Mouse (Mus musculus) adrenal gland, postnatal 10 days (tissue): ENCODE measurements around the gene Tnni1. TPM values are rescaled to one million over a fixed set of nuclear protein-coding genes. Genes with fewer than 3 reads are reported as not detected.

Experiments used
- DNase-seq: peaks from one replicate; pipeline ENCODE4 v3.0.0; 2021; ENCODE audit warnings: mixed read lengths
- total RNA-seq, 2 experiments: library from RNA; stranded (reverse); gene quantifications; 2 replicates each; pipeline ENCODE4 v1.2.3; 2021

Gene Tnni1
- total RNA-seq, 2 experiments from 2014 or later, result 7.7 to 41.7 TPM

GRCm38 (mm10) chr1:135843519-135844262 is 64.5 kb downstream of the Tnni1 start:
- no peak for DNase-seq

- no peak for DNase-seq
Observed at GRCm38 (mm10) chr1:135844481-135844880, 65.2 kb downstream of the Tnni1 start.

DNA sequence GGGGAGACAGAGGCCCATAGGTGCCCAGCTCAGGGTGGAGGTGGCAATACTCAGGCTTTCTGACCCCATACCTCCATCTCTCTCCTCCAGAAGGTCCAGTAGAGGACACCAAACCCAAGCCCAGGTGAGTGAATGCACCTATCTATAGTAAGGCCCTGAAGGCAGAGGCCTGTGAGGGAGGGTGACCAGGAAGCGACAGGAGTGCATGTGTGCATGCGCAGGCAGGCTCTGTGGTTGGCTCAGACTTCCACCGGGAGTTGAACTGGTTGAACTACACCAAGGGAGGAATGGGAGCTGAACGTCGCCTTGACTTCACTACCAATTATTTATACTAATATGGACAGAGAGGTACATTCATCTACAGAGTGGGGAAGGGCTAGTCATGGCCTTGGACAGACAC is 67.4 kb downstream of the Tnni1 start:
- no peak for DNase-seq

DNA sequence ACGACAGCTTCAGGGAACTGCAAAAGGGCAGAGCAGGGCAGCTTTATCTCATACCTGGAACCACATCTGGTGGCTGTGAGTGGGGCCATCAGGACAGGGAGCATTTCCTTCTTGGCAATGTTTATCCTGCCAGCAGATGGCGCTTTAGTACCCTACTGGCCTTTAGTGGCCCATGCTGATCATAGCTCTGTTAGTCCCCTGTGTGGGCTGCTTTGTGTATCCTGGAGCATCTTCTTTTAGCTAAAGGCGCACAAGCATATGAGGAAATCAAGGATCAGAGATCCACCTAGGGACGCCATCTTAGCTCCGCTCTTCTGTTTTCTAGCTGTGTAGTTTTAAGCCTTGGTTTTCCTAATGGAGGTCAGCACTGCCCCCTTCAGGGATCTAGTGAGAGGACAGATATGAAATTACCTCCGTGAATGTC is 67.9 kb downstream of the Tnni1 start:
- DNase-seq, result peak; percentile 51

GRCm38 (mm10) chr1:135847611-135848351 is 68.5 kb downstream of the Tnni1 start:
- DNase-seq, result no peak

GRCm38 (mm10) chr1:135850722-135851512 is 71.7 kb downstream of the Tnni1 start:
- peak; percentile 71 for DNase-seq

GRCm38 (mm10) chr1:135852044-135852756 is 73.0 kb downstream of the Tnni1 start:
- DNase-seq, result no peak

DNA sequence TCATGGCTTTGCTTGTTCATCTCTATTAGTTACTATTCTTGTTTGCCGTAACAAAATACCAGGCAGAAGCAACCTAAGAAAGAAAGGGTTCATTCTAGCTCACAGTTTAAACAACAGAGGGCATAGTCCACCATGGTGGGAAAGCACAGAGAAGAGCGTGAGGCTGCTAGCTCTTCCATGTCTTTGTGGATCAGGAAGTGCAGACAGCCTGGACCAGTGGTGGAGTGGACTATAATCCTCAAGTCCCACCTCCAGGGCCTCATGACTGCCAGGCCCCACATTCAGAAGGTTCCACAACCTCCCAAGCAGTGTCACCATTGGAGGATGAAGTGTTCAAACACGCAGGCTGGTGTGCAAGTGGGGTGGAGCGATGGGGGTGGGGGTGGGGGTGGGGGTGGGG is 74.0 kb downstream of the Tnni1 start:
- DNase-seq, result no peak

- no peak for DNase-seq
Observed at GRCm38 (mm10) chr1:135854591-135855343, 75.5 kb downstream of the Tnni1 start.

- DNase-seq, result no peak
Observed at GRCm38 (mm10) chr1:135855344-135855687, 76.1 kb downstream of the Tnni1 start.

DNA sequence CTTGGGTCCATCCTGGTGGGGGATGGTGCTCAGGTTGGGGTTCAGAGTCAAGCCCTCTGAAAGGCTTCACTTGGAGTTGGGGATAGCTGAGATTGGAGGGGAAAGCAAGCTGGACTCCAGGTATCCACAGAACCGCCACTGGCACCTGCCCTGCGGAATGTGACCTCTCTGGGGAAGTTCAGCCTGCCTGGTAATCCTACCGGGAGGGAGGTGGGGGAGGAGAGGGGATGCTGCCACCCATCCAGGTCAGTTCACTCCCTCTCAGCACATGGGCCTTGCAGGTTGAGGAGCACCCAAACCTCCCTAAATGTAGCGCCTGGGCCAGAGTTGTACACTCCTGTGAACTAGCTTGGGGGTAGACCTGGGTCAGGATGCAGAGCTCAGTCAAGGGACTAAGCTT is 76.8 kb downstream of the Tnni1 start:
- DNase-seq, result no peak

DNA sequence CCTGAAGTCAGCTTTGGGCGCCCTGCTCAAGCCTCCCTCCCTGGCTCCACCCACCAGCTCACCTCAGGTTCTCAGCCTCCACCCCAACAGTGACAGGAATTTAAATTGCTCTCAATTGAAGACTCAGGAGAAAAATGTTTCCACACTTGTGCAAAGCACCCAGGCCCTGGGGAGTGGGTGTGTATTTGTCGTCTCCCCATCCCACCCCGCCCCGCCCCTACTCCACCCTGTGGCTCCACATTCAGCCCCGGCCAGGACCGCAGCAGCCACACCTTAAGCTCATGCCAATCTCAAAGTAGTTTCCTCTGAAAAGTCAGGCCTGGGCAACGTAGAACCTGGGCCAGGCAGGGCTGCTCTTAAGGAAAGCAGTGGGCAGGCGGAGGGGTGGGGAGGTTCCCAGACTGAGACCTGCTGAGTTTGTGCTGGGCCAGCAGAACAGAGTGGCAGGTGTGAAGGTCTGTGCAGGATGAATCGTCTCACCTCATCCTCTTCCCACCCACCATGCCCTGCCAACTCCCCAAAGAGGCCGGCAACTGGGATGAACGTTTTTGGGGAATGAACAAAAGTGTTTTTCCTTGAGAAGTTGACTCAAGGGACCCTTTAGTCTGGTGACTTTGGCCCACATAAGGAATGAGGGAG is 78.0 kb downstream of the Tnni1 start:
- no peak for DNase-seq

GRCm38 (mm10) chr1:135858533-135858932 is 79.3 kb downstream of the Tnni1 start:
- no peak for DNase-seq

Other genes with a start within 250 kb of the Tnni1 start
- 10 to 100 TPM; 20.8 to 35.2 TPM for gene Nav1, start 172.1 kb upstream of the Tnni1 start, total RNA-seq
- 10 to 100 TPM; 94.9 to 97.9 TPM for gene Csrp1, start 59.4 kb upstream of the Tnni1 start, total RNA-seq
- 10 to 100 TPM; 42.9 to 82.7 TPM for gene Phlda3, start 13.3 kb upstream of the Tnni1 start, total RNA-seq
- under 1 TPM; 0.21 TPM for gene Lad1, start 39.2 kb downstream of the Tnni1 start, total RNA-seq
- gene Tnnt2, start 56.9 kb downstream of the Tnni1 start, total RNA-seq, result 1 to 10 TPM; 2.6 to 5.1 TPM
- gene Pkp1, start 139.8 kb downstream of the Tnni1 start, total RNA-seq, result not detected
- 1 to 10 TPM in 1 of 2 experiments, under 1 TPM in 1; 0.82 to 3.3 TPM for gene Igfn1, start 226.9 kb downstream of the Tnni1 start, total RNA-seq
- gene Tmem9, start 228.7 kb downstream of the Tnni1 start, total RNA-seq, result 10 to 100 TPM; 38.2 to 40.0 TPM